Mouse (Mus musculus) heart, adult 2 months (tissue): ENCODE data around the gene Mapkbp1.
A peak's percentile ranks its signal among the peaks of the same experiment; 100 is the strongest.

Experiments
- CTCF ChIP-seq: fragments of 200-600 bp; IDR thresholded peaks from 2 replicates; pipeline ENCODE4 v1.8.1; 2022; ENCODE audit warnings: antibody characterized with exemption, mild to moderate bottlenecking, moderate library complexity
- POLR2A ChIP-seq: fragments of 200-500 bp; IDR thresholded peaks from 2 replicates; pipeline ENCODE4 v1.6.1; 2011; ENCODE audit warnings: mild to moderate bottlenecking, low read depth, low read length, control low read depth; ENCODE audit not compliant: insufficient read depth

- TF ChIP-seq CTCF (peak; percentile 70), POLR2A (no peak)
Measured at GRCm38 (mm10) chr2:120076076-120076705, 103.7 kb downstream of the Mapkbp1 start.
